In genomic region chr10:58445850-58446249, GRCm38 (mm10) we compare ENCODE assay signal across 8 mouse cellular contexts. TPM values are rescaled to one million over a fixed set of nuclear protein-coding genes. Genes with fewer than 3 reads are reported as not detected.
DNase-seq lines count a peak whose midpoint lies in the region; ATAC-seq and TF ChIP-seq lines count a peak whose summit lies in the region.

No protein-coding gene starts in this region.

- peak overlapping the region; percentile 87 for H3K4me3 ChIP-seq in G1E (ENCODE audit: low read depth, low read length)
- peak overlapping the region; percentile 96 for H3K4me3 ChIP-seq in stomach, embryonic 15.5 days (replicated peaks)

- ATAC-seq in G1E (ENCODE audit: extremely low read depth, insufficient number of reproducible peaks, low FRiP score, poor library complexity, severe bottlenecking) = no peak
- ATAC-seq in erythroblast, adult 5-6 weeks (replicated peaks; ENCODE audit: low FRiP score, poor library complexity, severe bottlenecking) = peak; percentile 10; the same call in 1 of the 2 replicates
- no peak for ATAC-seq in stomach, embryonic 15.5 days (ENCODE audit: insufficient read depth, low FRiP score, low read depth)

- peak overlapping the region; percentile 97 for H3K27ac ChIP-seq in stomach, embryonic 15.5 days

- H3K9me3 ChIP-seq in G1E (replicated peaks) = no peaks in the 10 kb centered on the region
- H3K9me3 ChIP-seq in stomach, embryonic 15.5 days = no peaks in the 10 kb centered on the region

- no peaks in the 10 kb centered on the region for H3K27me3 ChIP-seq in G1E (ENCODE audit: insufficient read depth, low read length)
- no peaks in the 10 kb centered on the region for H3K27me3 ChIP-seq in stomach, embryonic 15.5 days (replicated peaks)

- no peaks in the 10 kb centered on the region for H3K36me3 ChIP-seq in G1E (replicated peaks)
- no peaks in the 10 kb centered on the region for H3K36me3 ChIP-seq in stomach, embryonic 15.5 days

- H3K4me1 ChIP-seq in G1E (ENCODE audit: insufficient read depth, low read depth, low read length) = peaks cover 11% of the 10 kb centered on the region
- H3K4me1 ChIP-seq in stomach, embryonic 15.5 days = peaks cover 7% of the 10 kb centered on the region; the same call in 1 of the 2 replicates

- H3K9ac ChIP-seq in stomach, embryonic 15.5 days = peak overlapping the region; percentile 68

- TF ChIP-seq CTCF in G1E (IDR thresholded peaks at IDR 0.05; ENCODE audit: low read depth, low read length) = no peak

- H3K4me2 ChIP-seq in stomach, embryonic 15.5 days = peak overlapping the region; percentile 66

- 20% methylated on average over 9 of the region's 9 CpGs for WGBS in stomach, embryonic 15.5 days

- peak; percentile 3 to 5 for DNase-seq in kidney, adult 8-10 months
- DNase-seq in kidney, adult 18-20 months = no peak
- peak; percentile 10 for DNase-seq in G1E (ENCODE audit: low spot score)
- DNase-seq in hindlimb bud, embryonic 11.5 days (ENCODE audit: extremely low spot score, low read depth, low spot score) = peak; percentile 28
- peak; percentile 18 for DNase-seq in lung, postnatal 10 days
- no peak for DNase-seq in cerebellum, adult 8-10 months

RNA-seq across cellular contexts. Expression of gene Ranbp2, which starts 0.9 kb away (rescaled TPM):
- total RNA-seq in G1E (2014; fragmentation: Nextera tagmentation) (141 and 154 TPM in 2 replicates), G1E (2017) (121 and 147 TPM in 2 replicates)
- polyA plus RNA-seq in G1E (2012) = 2.4 and 4.5 TPM in 2 replicates
- total RNA-seq in erythroblast, adult 5-6 weeks (2015; ENCODE audit: low replicate concordance) = 108 and 114 TPM in 2 replicates
- total RNA-seq in erythroblast, adult 5-6 weeks (2017; ENCODE audit: low replicate concordance) = 164 and 178 TPM in 2 replicates
- 23.2 and 24.4 TPM in 2 replicates for polyA plus RNA-seq in stomach, embryonic 15.5 days (2015; fragmentation: Nextera tagmentation; extraction: Ambion mirVana)

RNA-seq across cellular contexts. Expression of gene Ccdc138, which starts 51.9 kb away (rescaled TPM):
- total RNA-seq in G1E (2014; fragmentation: Nextera tagmentation) = 3.4 and 4.5 TPM in 2 replicates
- total RNA-seq in G1E (2017) = 2.1 and 2.6 TPM in 2 replicates
- 0.20 and 0.35 TPM in 2 replicates for polyA plus RNA-seq in G1E (2012)
- total RNA-seq in erythroblast, adult 5-6 weeks (2015; ENCODE audit: low replicate concordance) = 0.19 and 2.3 TPM in 2 replicates
- total RNA-seq in erythroblast, adult 5-6 weeks (2017; ENCODE audit: low replicate concordance) = 3.7 and 4.7 TPM in 2 replicates
- polyA plus RNA-seq in stomach, embryonic 15.5 days (2015; fragmentation: Nextera tagmentation; extraction: Ambion mirVana) = 7.7 and 9.3 TPM in 2 replicates

Comparison
In these comparisons a context has a peak if more than half of its experiments do, and no peak if none do; other contexts are left out.
1. DNase-seq: peak in kidney, adult 8-10 months (2 of 2), G1E (single experiment), hindlimb bud, embryonic 11.5 days (single experiment) and lung, postnatal 10 days (single experiment); none in kidney, adult 18-20 months (single experiment) and cerebellum, adult 8-10 months (single experiment).